Mouse (Mus musculus): ENCODE measurements around the gene Selenbp2.
"Not testable (repeated sequence)": the region's sequence is repeated elsewhere in the genome, so short reads cannot be mapped to it uniquely, and the experiment has no call there.

DNA sequence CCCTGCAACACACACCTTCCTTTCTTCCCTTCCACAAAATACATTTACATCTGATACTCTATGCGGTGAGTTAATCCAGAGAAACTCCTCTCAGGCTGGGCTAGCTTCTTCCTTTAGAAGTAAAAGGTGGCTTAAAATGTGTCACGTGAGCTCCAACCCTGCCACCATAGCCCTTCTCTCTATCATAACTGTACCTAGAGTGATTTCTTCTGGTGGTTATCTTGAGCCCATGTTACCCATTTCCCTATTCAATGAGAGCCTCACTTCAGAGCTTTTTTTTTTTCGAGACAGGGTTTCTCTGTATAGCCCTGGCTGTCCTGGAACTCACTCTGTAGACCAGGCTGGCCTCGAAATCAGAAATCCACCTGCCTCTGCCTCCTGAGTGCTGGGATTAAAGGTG lies 1.7 kb upstream of the Selenbp2 start:
- not testable (repeated sequence) for TF ChIP-seq EP300 (IDR thresholded peaks at IDR 0.05; ENCODE audit: insufficient read depth, low read depth, low read length); POLR2A (IDR thresholded peaks at IDR 0.05; ENCODE audit: insufficient read depth, low read length); CTCF (IDR thresholded peaks at IDR 0.05; ENCODE audit: low read depth, low read length)

Data from ES-Bruce4 (cell line).